In genomic region chr1:134193126-134193525, GRCm38 (mm10) we compare ENCODE assay signal across 15 mouse cellular contexts. TPM values are rescaled to one million over a fixed set of nuclear protein-coding genes. Genes with fewer than 3 reads are reported as not detected.
A peak's percentile ranks its signal among the peaks of the same experiment; 100 is the strongest.
DNase-seq lines count a peak whose midpoint lies in the region; ATAC-seq and TF ChIP-seq lines count a peak whose summit lies in the region.
"Had no signal": no experiment of that assay in that cellular context is flagged by ENCODE, and none has a peak within 500 bp of the region (broad histone marks: within the 10 kb centered on the region; RNA-seq: fewer than 3 reads in every experiment).

Gene Mybph (plus strand): TSS chr1:134193448.

- H3K4me3 ChIP-seq in heart, embryonic 13.5 days, result no peak within 1 kb of the TSS
- 0 out of 2 replicates have a peak within 1 kb of the TSS, but pooled peaks have one; percentile 13 for H3K4me3 ChIP-seq in E14TG2a.4 (replicated peaks; ENCODE audit: low read length)
- H3K4me3 ChIP-seq in embryonic facial prominence, embryonic 12.5 days, result no peak within 1 kb of the TSS
- H3K4me3 ChIP-seq: heart, embryonic 15.5 days had no signal

- intact Hi-C loops in heart, postnatal 10 days (cut with DNase I), result no loop called here
- intact Hi-C loops in gastrocnemius, postnatal 36 days (cut with DNase I), result no loop called here

- no peak for TF ChIP-seq CTCF in E14TG2a.4 (conservative IDR thresholded peaks at IDR 0.05; ENCODE audit: low read length)

- peaks cover 40% of the 10 kb centered on the region for H3K27me3 ChIP-seq in heart, embryonic 13.5 days (replicated peaks)
- peaks cover 24% of the 10 kb centered on the region for H3K27me3 ChIP-seq in E14TG2a.4 (ENCODE audit: insufficient read depth, low read length)
- 0 out of 2 replicates have a peak, but pooled peaks cover 6% of the 10 kb centered on the region for H3K27me3 ChIP-seq in embryonic facial prominence, embryonic 12.5 days

- peaks cover 50% of the 10 kb centered on the region for H3K4me1 ChIP-seq in heart, embryonic 13.5 days
- peaks cover 87% of the 10 kb centered on the region for H3K4me1 ChIP-seq in E14TG2a.4 (replicated peaks; ENCODE audit: low read depth, low read length)
- peaks cover 36% of the 10 kb centered on the region for H3K4me1 ChIP-seq in embryonic facial prominence, embryonic 12.5 days

- no peaks in the 10 kb centered on the region for H3K9me3 ChIP-seq in heart, embryonic 13.5 days
- H3K9me3 ChIP-seq in E14TG2a.4 (ENCODE audit: low read length), result no peaks in the 10 kb centered on the region
- H3K9me3 ChIP-seq in embryonic facial prominence, embryonic 12.5 days, result no peaks in the 10 kb centered on the region
- H3K9me3 ChIP-seq: heart, embryonic 15.5 days had no signal

- peak within 1 kb of the TSS; percentile 45 for H3K9ac ChIP-seq in heart, embryonic 13.5 days
- peak within 1 kb of the TSS; percentile 16; the same call in 1 of the 2 replicates for H3K9ac ChIP-seq in embryonic facial prominence, embryonic 12.5 days
- H3K9ac ChIP-seq: heart, embryonic 15.5 days had no signal

- no peak within 1 kb of the TSS for H3K4me2 ChIP-seq in heart, embryonic 13.5 days
- no peak within 1 kb of the TSS for H3K4me2 ChIP-seq in embryonic facial prominence, embryonic 12.5 days (replicated peaks)
- H3K4me2 ChIP-seq: heart, embryonic 15.5 days; midbrain, embryonic 11.5 days had no signal

- no peak for DNase-seq in heart, postnatal 10 days
- DNase-seq in gastrocnemius, postnatal 36 days, result peak in 1 of 2 experiments; percentile 57
- no peak for DNase-seq in embryo, embryonic 9.5 days (ENCODE audit: extremely low spot score)
- no peak for DNase-seq in right cerebral cortex, postnatal 25 days
- DNase-seq: adrenal gland, postnatal 10 days; layer of hippocampus, adult 9-11 months had no signal

- no peaks in the 10 kb centered on the region for H3K36me3 ChIP-seq in heart, embryonic 13.5 days
- H3K36me3 ChIP-seq in E14TG2a.4 (ENCODE audit: insufficient read depth, low read length), result no peaks in the 10 kb centered on the region
- H3K36me3 ChIP-seq in embryonic facial prominence, embryonic 12.5 days, result no peaks in the 10 kb centered on the region
- H3K36me3 ChIP-seq: heart, embryonic 15.5 days had no signal

- WGBS in heart, embryonic 13.5 days, result 63% methylated on average over 1 of the region's 1 CpGs
- 43% methylated on average over 1 of the region's 1 CpGs for WGBS in embryonic facial prominence, embryonic 12.5 days

- no peak within 1 kb of the TSS for H3K27ac ChIP-seq in heart, embryonic 13.5 days (replicated peaks)
- no peak within 1 kb of the TSS for H3K27ac ChIP-seq in embryonic facial prominence, embryonic 12.5 days
- H3K27ac ChIP-seq: heart, embryonic 15.5 days; kidney, postnatal 0 days had no signal

- ATAC-seq in heart, embryonic 13.5 days (ENCODE audit: extremely low read depth, insufficient number of reproducible peaks, low FRiP score, low TSS enrichment), result no peak
- ATAC-seq in embryonic facial prominence, embryonic 12.5 days (ENCODE audit: insufficient number of reproducible peaks, insufficient read depth, low FRiP score, low TSS enrichment), result no peak
- ATAC-seq: forebrain, embryonic 16.5 days had no signal

RNA-seq across cellular contexts. Expression of gene Mybph, which starts in this region (rescaled TPM):
- polyA plus RNA-seq in heart, embryonic 13.5 days (2015; fragmentation: Nextera tagmentation; extraction: Ambion mirVana), result 0.67 and 2.1 TPM in 2 replicates
- under 1 TPM in 1 of 2 experiments, not detected in 1; 0.32 TPM for total RNA-seq in heart, postnatal 10 days (2021)
- polyA plus RNA-seq in embryonic facial prominence, embryonic 12.5 days (2016; fragmentation: Nextera tagmentation; extraction: Ambion mirVana), result 19.9 and 28.3 TPM in 2 replicates
- 100 to 1,000 TPM; 547 to 589 TPM for total RNA-seq in gastrocnemius, postnatal 36 days (2021)
- total RNA-seq: liver, adult 2 months had no signal
- polyA plus RNA-seq: forebrain, embryonic 16.5 days; intestine, embryonic 14.5 days; liver, adult 2 months had no signal

Comparison
In these comparisons a context has a peak if more than half of its experiments do, and no peak if none do; other contexts are left out.
1. RNA of gene Mybph (total RNA-seq): 547 to 589 TPM in gastrocnemius, postnatal 36 days; 0.32 TPM in heart, postnatal 10 days; every median in the first group is over 100 times any median in the second.